Mouse (Mus musculus) ES-CJ7 (cell line): Measurements from ENCODE around the gene Tanc1.
A peak's percentile ranks its signal among the peaks of the same experiment; 100 is the strongest.
"Not testable (repeated sequence)": the region's sequence is repeated elsewhere in the genome, so short reads cannot be mapped to it uniquely, and the experiment has no call there.

Experiments
- DNase-seq: peaks from one replicate; pipeline ENCODE4 v3.0.0; 2011; ENCODE audit warnings: low read depth, low spot score

The Tanc1 gene

DNA sequence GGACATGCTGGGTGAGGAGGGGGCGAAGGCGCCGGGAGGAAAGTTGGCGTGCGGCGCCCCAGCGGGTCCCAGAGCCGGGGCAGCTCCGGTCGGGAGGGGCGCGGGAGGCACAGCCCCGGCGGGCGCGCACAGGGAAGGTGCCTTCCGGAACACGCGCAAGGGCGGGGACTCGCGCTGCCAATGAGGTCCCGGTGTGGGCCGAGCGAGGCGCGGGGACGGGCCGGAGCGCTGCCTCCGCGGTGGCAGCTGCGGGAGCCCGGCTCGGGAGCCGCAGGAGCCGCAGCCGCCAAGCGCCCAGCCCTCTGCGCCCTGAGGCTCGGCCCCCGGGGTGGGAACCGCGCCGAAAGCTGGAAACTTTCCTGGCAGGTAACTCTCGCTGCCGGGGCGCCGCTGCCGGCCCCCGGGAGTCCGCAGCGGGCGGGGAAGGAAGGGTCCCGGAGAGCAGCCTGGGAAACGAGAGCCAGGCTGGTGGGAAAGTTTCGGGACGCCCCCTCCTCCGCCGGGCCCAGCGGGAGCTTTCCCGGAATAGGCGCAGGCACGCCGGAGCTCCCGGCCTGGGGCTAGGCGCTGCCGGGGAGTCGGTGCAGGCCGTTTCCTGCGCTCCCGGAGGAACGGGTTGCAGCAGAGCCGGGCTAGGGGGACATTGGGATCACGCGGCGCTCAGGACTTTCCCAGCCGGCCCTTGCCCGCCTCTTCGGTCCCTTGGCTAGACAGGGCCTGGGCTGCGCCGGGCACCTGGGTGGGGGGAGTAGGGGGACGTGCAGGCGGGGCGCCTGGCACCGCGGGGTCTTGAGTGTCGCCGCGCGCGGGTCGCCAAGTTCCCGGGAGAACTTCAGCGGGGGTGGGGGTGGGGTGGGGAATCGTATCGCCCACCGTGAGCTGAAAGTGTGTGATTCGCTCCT is at the start of gene Tanc1:
Gene Tanc1, plus strand, starts transcription at position 212 of the 902 bp plus-strand sequence.
- DNase-seq = peak; percentile 71

- DNase-seq = no peak
These were observed 49.6 kb upstream of the Tanc1 start for GRCm38 (mm10) chr2:59562215-59562614.

GRCm38 (mm10) chr2:59562696-59563095 is 49.1 kb upstream of the Tanc1 start:
- no peak for DNase-seq

GRCm38 (mm10) chr2:59564029-59564611 is 47.7 kb upstream of the Tanc1 start:
- not testable (repeated sequence) for DNase-seq

- peak; percentile 38 for DNase-seq
These were observed 46.9 kb upstream of the Tanc1 start for GRCm38 (mm10) chr2:59564947-59565346.

DNA sequence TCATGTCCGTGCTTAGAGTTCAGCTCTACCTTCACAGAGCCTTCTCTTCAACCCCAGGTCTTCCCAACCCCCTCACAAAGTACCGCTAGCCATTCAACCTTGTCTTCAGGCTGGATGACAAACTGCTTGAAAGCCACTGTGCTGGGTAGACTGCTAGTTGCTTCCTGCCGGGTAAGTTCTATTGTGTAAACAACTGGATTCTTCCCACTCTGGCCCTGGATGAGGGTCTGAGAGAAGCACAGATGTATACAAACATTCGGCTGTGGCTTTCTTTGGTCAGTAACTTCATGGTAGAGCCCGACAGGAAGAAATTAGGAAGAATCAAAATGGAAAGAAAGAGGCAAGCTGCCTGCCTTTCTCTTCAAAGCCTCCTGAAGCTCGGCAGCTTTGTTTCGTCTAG is 30.9 kb upstream of the Tanc1 start:
- DNase-seq = no peak

GRCm38 (mm10) chr2:59583961-59584360 is 27.9 kb upstream of the Tanc1 start:
- DNase-seq = no peak

DNA sequence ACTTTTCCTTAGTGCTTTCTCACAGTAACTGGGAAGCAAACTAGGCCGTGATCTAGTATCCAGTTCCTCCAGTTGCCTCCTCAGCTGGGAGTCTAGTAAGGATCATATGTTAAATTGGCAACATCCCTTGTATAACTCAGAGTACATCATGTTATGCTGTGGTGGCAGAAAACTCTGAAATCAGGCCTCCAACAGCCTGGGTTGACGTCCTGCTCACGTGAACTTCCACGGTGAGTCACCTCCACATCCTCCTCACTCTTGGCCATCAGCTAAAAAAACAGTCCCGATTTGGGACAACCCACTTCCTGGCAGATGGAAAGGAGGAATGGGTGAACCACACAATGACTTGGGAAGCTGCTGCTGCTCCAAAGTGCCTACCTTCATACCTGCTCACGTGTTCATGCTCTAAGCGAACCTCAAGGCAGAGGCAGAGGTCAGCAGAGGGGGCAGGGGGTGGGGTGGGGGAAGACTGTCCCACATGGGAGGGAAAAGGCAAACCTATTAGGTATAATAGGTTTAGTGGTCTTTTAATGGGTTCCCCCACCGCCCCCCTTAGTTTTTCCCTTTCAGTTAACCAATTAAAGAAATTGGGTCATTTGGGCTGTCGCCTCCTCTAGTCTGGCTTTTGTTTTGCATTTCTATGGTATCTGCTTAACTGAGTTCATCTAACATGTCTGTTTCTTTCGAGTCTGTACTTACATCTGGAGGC is 24.3 kb upstream of the Tanc1 start:
- DNase-seq = no peak

- no peak for DNase-seq
These were observed 23.8 kb upstream of the Tanc1 start for GRCm38 (mm10) chr2:59588096-59588405.

GRCm38 (mm10) chr2:59593341-59593902 is 18.4 kb upstream of the Tanc1 start:
- DNase-seq = no peak

DNA sequence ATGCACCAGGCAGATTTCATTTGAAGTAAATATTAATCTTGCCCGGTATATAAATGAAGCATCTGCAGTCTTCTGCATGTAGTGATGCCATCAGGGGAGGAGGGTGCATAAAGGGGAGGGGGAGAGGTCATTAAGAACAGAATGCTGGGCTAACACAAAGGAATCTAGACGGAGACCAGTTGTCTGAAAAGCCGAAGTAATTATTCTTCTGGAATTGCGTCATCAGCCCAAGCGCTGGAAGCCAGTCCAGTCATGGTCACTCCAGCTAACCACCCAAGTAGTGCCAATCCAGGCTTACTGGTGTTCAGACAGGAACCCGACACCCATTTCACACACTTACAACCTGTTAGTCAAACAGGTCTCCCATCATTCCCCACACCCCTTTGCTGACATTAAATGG is 17.7 kb upstream of the Tanc1 start:
- DNase-seq = no peak

- peak; percentile 66 for DNase-seq
These were observed 15.3 kb upstream of the Tanc1 start for GRCm38 (mm10) chr2:59596545-59596944.

- no peak for DNase-seq
These were observed 13.6 kb upstream of the Tanc1 start for GRCm38 (mm10) chr2:59598286-59598685.

DNA sequence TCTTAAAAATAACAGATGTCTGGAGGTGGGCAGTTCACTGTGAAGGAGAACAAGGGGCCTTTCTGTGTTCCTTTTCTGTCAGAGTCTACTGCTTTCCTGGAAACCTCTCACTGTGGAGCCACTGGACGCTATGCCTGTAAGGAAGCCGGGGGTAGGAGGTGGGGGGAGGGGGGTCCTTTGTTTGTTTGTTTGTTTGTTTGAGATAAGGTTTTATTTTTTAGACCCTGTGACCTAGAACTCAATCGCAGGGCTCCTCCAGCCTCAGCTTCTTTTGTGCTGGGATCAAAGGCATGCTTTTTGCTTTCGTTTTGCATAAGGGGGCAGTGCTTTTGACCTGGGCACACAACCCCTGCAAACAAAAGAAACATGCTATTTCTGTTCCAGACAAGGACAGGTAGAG is 12.9 kb upstream of the Tanc1 start:
- DNase-seq = peak; percentile 18

GRCm38 (mm10) chr2:59599338-59600111 is 12.3 kb upstream of the Tanc1 start:
- peak; percentile 56 for DNase-seq

DNA sequence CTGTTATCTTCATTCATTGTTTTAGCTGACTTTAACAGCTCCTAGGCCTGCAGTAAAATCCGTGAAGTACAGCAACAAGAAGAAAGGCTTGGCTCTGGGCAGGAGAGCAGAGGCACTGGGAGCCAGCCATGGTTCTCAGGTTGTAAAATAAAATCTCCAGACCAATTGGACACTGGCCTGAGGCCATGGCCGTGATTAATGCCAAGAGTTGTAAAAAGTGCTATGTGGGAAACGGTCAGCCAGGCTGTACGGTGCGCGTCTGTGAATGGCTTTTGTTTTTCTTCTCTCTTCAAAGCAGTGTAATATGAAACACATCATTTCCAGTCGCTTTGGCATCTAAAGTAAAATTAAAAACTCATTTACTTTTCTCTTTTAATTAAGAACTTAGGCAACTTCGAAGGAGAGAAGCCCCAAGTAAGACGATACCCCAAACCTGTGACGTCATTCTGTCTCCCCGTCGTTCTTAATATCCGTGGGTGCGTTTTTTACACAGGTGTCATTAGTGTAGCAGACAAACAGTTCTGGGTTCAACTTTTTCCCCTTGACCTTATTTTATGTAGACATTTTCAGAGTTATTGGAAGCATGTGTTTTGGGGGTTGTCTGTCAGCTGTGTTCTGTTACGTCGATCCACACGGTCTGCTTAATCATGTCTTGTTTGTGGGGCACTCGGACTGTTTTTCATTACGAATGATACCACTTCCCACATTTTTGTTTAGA is 11.6 kb upstream of the Tanc1 start:
- no peak for DNase-seq

GRCm38 (mm10) chr2:59600980-59601379 is 10.9 kb upstream of the Tanc1 start:
- DNase-seq = no peak

GRCm38 (mm10) chr2:59601452-59601851 is 10.4 kb upstream of the Tanc1 start:
- no peak for DNase-seq

- DNase-seq = no peak
These were observed 2.9 kb upstream of the Tanc1 start for GRCm38 (mm10) chr2:59608958-59609357.

DNA sequence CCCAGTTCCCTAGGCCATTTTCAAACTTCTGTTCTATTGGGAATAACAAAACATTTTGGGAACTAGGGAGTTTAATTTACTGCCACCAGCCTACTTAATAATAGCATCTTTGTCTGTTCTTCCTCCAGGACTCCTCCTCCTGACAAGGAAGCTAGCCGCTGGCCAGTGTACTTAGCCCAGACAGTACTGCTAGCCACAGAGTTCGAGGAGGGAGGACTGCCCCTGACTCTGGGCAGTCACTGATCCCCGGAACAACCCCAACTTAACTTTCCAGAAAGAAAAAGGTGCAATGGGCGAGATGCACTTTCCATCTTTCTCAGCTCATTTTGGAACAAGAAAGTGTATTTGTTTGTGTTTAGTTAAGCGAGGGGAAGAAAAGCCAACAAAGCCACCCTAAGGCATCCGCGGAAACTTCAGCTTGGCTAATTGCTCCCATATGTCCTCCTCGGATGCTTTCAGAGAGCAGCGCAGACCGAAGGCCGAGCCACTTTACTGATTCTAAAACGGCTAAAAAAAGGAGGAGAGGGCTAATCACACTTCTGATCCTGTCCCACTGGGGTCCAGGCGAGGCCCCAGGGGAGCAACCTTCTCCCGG is 529 bp upstream of the Tanc1 start:
- no peak for DNase-seq
